Mouse (Mus musculus): ENCODE measurements around the gene Ddx24. TPM values are rescaled to one million over a fixed set of nuclear protein-coding genes. Genes with fewer than 3 reads are reported as not detected.

The Ddx24 gene
- 234 TPM for polyA plus RNA-seq (2017; shearing (Covaris generic))

GRCm38 (mm10) chr12:103425729-103426470, at the start of gene Ddx24:
Gene Ddx24 (minus strand): TSS chr12:103425830.

GRCm38 (mm10) chr12:103457140-103457539, 31.5 kb upstream of the Ddx24 start, which contains the start of gene Ifi27l2b:
Gene Ifi27l2b (minus strand): TSS chr12:103457223.

GRCm38 (mm10) chr12:103443524-103443923, 17.9 kb upstream of the Ddx24 start, which contains the start of gene Ifi27l2a:
Gene Ifi27l2a (minus strand): TSS chr12:103443680.

GRCm38 (mm10) chr12:103433986-103434731, 8.5 kb upstream of the Ddx24 start, which contains the start of gene Ifi27:
Gene Ifi27 (plus strand): TSS chr12:103434211.

GRCm38 (mm10) chr12:103407720-103408119, 17.9 kb downstream of the Ddx24 start, which contains the start of gene 9330161L09Rik:
Gene 9330161L09Rik (minus strand): TSS chr12:103407820.

GRCm38 (mm10) chr12:103388505-103389347, 36.9 kb downstream of the Ddx24 start, which contains the start of gene Otub2:
Gene Otub2 (plus strand): TSS chr12:103388682.

Other genes with a start within 250 kb of the Ddx24 start
- not detected for gene Prima1, start 183.7 kb downstream of the Ddx24 start, polyA plus RNA-seq (2017; shearing (Covaris generic))
- not detected for gene Fam181a, start 114.9 kb downstream of the Ddx24 start, polyA plus RNA-seq (2017; shearing (Covaris generic))
- 13.0 TPM for gene Asb2, start 69.8 kb downstream of the Ddx24 start, polyA plus RNA-seq (2017; shearing (Covaris generic))
- 3.6 TPM for gene Otub2, start 37.1 kb downstream of the Ddx24 start, polyA plus RNA-seq (2017; shearing (Covaris generic))
- gene 9330161L09Rik, start 18.0 kb downstream of the Ddx24 start, polyA plus RNA-seq (2017; shearing (Covaris generic)) = 2.5 TPM
- 426 TPM for gene Ifi27, start 8.4 kb upstream of the Ddx24 start, polyA plus RNA-seq (2017; shearing (Covaris generic))
- gene Ifi27l2a, start 17.9 kb upstream of the Ddx24 start, polyA plus RNA-seq (2017; shearing (Covaris generic)) = 1,047 TPM
- gene Ifi27l2b, start 31.4 kb upstream of the Ddx24 start, polyA plus RNA-seq (2017; shearing (Covaris generic)) = not detected
- not detected for gene Ppp4r4, start 106.5 kb upstream of the Ddx24 start, polyA plus RNA-seq (2017; shearing (Covaris generic))
- gene Serpina10, start 205.6 kb upstream of the Ddx24 start, polyA plus RNA-seq (2017; shearing (Covaris generic)) = not detected
- not detected for gene Serpina6, start 231.4 kb upstream of the Ddx24 start, polyA plus RNA-seq (2017; shearing (Covaris generic))

All from inflammation-experienced regulatory T-cells, adult 16 weeks (primary cell).